Mouse (Mus musculus) liver (tissue): ENCODE data around the gene Klhl23.
A peak's percentile ranks its signal among the peaks of the same experiment; 100 is the strongest.
"Not testable (repeated sequence)": the region's sequence is repeated elsewhere in the genome, so short reads cannot be mapped to it uniquely, and the experiment has no call there.

Source experiments
- DNase-seq: peaks from one replicate; pipeline ENCODE4 v3.0.0-alpha.2; 2020; ENCODE audit warnings: mixed read lengths

Klhl23 gene

DNA sequence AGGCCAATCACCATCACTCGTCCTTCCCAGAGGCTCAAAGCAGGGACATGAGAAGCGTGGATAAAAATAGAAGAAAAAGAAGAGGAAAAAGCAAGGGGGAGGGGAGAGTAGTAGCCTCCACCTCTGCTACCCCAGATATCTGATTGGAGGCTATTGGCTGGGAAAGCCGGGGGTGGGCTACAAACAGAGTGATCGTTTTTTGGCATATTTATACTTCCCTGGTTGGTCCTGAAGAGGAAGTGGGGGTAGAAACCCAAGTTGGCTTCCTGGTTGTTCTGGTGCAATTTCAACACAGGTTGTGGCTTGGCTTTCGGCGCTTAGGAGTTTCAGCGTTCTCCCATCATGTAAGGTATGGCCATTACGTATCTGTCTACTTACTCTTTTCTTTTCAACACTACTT is at the start of gene Klhl23:
TSS of gene Klhl23 (plus strand) at position 234 of the 400 bp plus-strand sequence.
- peak; percentile 63 for DNase-seq

DNA sequence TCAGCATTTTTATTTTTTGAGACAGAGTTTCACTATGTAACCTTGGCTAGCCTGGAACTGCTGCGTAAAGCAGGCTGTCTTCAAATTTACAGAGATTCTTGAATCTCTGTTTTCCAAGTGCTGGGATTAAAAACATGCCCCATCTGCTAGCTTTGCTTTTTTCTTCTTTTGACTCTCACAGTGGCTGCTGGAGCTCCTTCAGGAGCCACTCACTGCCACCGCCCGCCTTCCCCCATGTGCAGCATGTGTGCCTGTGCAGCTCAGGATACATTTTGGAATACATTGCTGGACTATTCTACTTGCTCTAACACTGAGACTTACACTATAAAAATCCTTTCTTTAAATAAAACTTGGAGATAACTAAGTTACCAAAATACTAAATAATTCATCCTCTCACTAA is 48.4 kb upstream of the Klhl23 start:
- no peak for DNase-seq

DNA sequence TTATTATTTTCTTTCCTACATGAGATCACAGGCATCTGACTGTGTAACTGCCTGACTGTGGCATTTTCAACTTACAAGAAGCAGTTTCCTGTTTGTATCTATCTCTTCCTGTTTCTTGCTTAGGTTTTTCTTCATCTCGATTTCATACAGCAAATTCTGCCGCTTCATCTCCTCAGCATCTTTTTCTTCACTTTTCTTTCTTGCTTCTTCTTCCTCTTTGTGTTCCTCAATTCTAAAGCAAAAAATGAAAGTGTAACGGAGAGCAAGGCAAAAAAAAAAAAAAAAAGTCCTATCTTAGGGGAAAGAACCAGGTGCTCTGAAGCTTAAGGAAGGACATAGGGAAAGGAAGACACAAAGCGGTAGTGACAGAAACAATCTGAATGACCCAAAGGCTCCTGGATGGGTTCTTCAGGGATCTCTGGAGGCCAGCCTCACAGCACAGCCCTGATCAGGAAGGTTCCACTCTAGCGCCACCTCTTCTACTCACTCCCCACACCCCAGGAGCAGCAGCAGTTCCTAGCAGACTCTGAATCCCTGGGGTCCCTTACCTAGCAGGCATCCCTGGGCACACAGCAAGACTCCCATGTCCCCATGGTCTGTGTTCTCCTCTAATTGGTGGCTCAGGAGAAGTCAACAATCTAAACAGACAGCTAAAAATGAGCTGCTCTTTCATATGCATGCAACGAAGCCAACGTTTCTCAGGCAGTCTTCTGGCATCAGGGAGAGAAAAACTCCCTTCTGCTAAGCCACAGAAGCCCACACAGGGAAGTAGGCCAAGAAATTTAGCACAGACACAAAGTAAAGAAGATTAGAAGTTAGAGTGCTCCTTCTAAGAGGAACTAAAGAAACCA is 43.5 kb upstream of the Klhl23 start:
- DNase-seq = no peak

DNA sequence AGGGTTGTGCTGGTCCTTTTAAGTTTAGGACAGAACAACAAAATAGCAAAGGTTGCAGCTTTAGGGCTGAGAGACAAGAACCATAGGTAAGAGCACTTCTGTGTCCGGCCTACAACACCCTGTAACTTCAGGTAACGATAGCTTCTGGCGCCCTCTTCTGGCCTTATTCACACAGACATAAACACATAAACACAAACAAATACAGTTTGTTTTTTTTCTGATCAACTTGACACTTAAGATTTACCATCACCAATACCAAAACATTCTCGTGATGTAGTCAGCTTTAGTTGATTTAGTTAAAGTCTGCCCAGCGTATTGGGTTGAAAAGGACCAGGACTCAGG is 42.9 kb upstream of the Klhl23 start:
- DNase-seq = peak; percentile 49

DNA sequence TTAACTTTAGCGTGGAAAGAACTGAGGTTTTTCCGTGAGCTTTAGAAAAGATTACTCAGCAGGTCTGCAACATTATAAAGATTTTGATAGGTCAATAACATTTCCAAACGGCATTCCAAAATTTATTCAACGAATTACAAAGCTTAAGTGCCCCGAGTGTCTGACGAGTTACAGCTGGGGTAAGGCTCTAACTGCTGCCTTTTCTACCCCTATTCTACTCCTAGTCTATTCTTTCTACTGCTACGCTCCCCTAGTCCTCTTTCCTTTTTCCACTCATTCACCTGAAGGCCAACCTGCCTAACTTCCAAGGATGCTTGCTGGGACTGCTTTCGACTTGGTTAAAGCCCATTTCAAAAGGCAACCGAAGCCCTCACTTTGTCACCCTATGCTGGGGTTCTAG is 32.8 kb upstream of the Klhl23 start:
- no peak for DNase-seq

DNA sequence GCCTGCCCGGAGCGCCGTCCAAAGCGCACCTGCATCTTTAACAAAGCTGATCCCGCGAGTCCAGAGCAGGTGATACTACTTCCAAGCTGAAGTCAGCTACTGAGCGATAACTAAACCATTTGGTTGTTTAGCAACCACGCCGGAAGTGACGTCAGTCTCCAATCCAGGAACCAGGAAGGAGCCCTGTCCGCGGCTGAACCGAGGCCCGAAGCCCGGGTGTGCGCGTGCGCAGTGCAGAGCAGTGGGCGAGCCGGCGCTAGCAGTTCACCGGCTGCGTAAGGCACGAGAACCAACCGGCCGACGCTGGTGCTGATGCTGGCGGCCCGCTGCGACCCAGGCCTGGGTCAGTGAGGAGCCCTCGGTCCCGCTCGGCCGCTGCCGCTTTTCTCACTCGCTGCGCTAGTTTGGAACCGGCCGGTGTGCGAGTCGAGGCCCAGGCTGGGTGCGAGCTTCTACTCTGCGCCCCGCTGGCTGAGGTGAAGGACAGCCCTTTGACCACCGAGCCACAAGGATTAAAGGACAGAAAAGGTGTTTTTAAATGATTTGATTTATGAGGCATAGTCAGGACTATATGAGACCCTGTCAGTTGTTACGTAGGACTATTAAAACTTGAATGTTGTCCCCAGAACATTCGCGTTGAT is 32.2 kb upstream of the Klhl23 start, which contains the start of the genes Ccdc173 and Phospho2:
TSS of gene Ccdc173 (minus strand) at position 147 of the 641 bp plus-strand sequence.
TSS of gene Phospho2 (plus strand) at position 195 of the 641 bp plus-strand sequence.
- peak; percentile 99 for DNase-seq

DNA sequence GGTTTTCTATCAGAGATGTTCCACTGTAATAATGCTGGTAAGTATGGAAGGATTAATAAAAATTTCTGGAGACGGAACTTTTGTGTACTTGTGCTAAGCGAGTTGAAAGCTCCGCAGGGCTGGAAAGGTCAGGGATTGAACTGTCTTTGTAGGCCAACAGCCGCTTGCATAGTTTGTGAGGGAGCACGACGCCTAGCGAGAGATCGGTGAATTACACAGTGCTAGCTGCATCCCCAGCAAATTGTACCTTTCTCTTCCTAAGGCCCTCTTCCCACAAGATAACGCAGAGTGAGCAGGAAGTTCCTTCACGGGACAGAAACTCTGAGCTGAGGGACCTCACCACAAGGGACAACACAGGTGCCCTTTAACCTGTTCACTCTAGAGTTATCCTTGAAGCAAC is 31.5 kb upstream of the Klhl23 start:
- peak; percentile 91 for DNase-seq

DNA sequence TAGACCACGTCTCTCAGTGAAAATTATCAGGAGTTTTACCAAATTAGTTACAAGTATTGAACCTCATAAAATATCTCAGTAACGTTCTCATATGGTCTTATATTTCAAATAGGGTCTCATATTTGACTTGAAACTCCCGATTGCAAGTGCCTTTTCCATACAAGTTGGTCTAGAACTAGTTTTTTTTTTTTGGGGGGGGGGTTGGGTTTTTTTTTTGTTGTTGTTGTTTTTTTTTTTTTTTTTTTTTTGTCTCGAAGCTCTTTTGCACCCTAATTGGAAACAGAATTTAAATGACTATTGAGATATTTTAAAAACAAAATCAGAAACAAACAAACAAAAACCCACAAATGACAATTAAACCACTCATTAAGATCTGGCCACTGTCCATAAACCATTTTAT is 31.0 kb upstream of the Klhl23 start:
- DNase-seq = no peak

DNA sequence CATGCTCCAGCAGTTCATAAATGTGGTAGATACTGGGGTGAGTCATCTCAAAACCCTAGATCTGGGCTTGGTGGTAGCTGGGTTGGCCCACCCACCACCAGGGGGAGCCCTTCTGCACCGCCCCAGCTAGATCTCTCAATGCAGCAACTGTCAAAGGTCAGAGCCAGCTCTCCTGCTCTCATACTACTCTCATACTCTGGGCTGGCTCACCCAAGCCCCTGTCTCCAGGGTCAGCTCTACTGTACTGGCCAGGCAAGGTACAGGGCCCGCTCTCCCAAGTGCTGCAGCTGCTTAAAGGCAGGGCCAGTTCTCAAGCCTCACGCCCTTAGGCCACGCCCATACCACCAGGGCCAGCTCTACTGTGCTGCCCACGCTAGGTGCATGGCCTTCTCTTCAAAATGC is 18.8 kb upstream of the Klhl23 start:
- DNase-seq = peak; percentile 84

DNA sequence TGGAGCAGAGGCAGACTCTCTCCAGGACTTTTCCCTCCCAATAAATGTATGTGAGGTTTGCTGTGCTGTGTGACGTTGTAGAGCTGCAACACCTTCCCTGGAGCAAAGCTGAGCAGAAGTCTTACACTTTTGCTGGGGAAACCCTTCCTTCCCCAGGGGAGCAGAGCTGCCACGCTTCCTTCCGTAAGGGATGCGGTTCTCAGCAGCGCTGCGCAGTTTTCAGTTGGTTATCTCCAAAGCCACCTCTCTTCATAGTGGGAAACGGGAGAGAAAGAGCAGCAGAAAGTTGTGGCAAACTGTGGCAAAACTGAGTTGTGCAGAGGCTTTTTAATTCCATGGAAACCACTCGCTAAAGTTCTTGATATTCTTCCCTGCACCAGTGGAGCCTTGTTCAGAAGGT is 18.0 kb upstream of the Klhl23 start:
- no peak for DNase-seq

DNA sequence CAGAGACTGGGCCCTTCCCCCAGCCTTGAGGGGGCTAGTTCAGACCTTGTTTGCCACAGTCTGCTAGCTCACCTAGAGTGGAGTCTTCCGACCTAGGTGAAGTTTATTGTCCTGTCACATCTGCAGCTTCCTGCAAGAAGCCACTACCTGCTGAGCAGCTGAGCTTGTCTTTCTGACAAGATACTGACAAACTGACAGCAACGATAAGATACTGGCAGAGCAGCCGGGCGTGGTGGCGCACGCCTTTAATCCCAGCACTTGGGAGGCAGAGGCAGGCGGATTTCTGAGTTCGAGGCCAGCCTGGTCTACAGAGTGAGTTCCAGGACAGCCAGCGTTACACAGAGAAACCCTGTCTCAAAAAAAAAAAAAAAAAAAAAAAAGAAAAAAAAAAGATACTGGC is 17.1 kb upstream of the Klhl23 start:
- DNase-seq = not testable (repeated sequence)

DNA sequence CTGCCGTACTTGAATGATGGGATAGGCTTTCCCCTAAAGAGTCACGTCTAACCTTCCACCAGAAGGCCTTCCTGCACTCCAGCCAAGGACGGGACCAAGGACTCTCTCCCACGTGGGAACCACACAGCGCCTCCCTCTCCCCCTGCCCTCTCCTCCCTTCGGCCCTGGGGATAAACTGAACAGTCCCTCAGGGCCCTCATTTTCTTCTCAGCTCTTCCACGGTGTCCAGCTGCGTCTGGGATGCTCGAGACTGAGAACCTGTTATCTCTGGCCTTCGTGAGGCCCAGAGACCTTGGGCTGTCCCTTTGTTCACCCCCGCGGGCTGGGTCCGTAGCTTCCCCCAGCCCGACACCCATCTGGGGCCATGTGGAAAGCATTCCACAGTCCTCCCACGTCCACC is 11.6 kb upstream of the Klhl23 start:
- no peak for DNase-seq

DNA sequence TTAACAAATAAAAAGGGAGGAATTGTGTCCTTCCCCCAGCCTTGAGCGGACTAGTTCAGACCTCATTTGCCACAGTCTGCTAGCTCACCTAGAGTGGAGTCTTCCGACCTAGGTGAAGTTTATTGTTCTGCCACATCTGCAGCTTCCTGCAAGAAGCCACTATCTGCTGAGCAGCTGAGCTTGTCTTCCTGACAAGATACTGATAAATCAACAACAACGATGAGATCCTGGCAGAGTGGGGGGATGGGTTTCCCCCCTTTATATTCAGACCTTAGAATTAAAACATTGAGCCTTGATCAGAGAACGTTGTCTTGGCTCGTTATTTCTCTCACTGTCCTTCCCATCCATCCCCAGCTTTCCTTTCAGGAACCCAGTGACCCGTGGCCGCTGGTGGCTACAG is 10.4 kb upstream of the Klhl23 start:
- DNase-seq = not testable (repeated sequence)

DNA sequence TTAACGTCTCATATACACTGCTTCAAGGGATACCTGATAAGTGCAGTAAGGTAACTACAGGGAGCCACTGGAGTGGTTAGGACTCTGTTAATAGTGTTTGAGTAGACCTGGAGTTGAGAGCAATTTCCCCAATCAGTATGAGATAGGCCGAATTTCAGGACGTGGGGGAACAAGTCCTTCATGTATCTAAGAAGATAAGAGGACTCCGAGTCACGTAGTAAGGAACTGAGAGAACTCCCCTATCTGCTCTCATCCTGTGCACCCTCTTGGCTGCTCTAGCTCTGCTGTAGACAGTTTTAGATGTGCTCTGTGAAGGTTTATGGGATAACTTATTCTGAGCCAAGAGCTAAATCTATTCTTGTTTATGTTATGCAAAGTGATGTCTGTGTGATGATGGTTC is 5.2 kb upstream of the Klhl23 start:
- DNase-seq = peak; percentile 41

DNA sequence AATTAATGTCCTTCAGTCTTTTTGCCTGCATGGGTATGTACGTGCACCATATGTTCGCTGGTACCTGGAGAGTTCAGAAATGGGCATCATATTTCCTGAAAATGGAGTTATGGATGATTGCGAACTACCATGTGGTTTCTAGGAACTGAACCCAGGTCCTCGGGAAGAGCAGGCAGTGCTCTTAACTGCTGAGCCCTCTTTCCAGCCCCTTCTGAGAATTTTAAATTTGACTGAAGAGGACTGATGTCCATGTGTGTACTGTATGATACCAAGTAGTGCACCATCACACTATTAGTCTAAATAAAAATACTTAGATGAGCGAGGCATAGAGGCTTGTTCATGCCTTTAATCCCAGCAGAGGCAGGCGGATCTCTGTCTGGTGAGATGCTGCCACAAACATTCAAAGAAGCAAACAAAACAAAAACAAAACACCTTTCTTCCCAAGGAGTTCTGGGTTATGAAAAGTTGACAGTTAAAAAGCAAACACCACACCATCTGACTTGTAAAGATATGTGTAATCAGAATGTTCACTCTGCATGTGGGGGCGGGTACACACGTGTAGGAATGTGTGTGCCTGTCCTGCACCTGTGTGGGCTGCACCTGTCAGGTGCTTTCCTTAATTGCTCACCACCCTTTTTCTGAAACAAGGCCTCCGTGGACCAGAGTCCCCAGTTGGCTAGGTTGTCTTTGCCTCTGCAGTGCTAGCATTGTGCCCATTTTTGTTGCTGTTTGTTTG is 3.2 kb upstream of the Klhl23 start:
- peak; percentile 65 for DNase-seq

DNA sequence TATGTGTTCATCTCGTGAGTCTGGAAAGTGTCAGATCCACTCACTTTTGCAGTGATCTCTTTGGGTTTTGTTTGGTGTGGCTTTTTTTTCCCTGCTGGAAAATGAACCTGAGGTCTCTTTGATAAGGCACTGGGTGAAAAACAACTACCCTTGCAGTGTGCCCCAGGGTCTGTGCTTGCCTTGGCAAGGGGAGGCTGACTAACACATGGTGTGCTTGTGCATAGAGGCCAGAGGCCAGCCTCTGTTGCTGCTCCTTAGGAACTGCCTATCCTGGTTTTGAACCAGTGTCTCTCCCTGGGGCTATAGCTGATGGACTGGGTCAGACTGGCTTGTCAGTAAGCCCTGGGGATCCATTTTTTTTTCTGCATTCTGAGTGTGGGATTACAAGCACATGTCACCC is 1.5 kb upstream of the Klhl23 start:
- DNase-seq = no peak

DNA sequence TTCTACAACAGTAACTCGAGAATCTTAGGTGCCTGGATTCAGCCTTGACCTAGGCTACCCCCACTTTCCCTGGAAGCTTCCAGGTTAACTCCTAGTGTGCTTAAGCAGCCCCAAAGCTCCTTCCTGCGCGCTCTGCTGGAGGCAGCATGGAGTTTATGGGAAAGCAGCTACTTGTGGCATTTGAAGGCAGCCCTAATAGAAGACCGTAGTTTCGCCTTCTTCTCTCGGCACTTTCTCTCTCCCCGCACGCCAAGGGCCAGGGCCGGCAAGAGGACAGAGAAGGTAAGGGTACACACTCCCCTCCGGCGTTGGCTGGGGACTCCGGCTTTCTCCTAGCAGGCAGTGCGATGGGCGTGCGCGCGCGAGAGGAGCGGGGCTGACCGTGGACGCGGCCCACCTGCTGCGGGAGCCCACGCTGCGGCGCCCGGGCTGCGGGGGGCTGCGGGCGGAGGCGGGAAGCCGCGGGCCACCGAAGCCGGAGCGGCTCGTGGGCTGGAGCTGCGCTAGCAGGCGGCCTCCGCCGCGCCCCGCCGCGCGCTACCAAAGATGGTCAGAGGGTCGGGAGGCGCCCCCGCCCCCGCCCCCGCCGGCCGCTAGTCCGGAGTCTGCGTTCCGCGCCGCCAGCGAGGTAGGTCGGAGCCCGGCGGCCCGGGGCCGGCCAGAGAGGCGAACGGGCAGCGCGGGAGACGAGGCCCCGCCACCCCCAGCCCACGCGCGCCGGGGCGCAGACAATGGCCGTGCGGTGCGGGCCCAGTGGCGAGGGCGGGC is 801 bp downstream of the Klhl23 start:
- DNase-seq = peak; percentile 57

DNA sequence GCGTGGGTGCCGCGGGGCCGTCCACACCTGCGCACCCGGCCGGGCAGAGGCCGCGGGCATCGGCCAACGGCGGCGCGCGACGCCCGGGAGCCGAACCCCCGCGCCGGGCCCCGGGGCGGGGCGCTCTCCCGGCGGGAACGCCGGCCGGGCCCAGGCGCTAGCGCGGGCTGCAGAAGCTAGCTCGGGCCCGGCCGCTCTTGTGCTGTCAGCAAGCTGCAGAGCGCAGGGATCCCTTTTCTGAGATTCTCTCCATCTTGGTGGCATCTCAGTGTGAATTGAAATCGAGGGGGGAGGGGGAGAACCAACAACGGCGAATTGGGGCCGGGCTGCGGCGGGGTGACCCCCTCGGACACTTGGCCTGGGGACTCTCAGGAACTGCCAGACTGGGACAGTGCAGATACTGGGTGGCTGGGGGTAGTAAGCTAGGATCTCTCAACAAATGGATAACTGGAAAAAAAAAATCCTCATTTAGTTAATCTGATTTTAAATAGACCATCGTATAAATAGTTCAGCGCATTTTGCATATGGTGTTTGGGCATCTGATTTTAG is 1.5 kb downstream of the Klhl23 start:
- DNase-seq = peak; percentile 67

DNA sequence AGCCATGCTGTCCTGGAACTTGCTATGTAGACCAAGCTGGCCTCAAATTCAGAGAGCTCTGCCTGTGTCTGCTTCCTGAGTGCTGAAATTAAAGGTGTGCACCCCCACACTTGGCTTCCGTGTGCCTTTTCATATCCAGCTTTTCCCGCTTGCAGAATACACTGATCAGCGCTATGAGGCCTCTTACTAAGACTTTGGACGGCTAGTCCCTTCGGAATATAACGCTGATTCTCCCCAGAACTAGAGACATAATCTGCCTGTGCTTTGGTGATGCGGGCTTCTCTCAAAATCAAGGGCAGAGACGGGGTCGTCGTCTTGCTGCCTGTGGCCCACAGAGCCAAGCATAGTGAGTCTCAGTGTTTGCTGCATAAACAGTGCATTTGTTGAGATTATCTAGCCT is 4.2 kb downstream of the Klhl23 start:
- no peak for DNase-seq

DNA sequence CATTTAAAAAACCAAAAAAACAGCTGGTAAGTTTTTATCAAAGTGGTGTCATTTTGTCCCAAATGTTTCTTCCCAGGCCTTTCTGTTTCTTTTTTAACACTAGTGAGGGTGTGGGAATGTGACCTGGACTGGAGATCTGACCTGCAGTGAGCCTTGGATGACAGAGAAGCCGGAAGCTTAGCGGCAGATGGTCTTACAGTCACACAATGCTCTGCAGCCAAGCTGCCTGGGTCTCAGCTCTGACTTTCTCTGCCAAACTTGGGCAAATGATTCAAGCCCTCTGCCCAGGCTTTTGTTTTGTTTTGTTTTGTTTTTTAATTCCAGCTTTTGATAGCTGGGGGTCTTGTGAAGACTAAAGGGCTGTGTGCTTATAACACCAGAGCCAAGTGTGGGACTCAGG is 4.6 kb downstream of the Klhl23 start:
- DNase-seq = no peak

DNA sequence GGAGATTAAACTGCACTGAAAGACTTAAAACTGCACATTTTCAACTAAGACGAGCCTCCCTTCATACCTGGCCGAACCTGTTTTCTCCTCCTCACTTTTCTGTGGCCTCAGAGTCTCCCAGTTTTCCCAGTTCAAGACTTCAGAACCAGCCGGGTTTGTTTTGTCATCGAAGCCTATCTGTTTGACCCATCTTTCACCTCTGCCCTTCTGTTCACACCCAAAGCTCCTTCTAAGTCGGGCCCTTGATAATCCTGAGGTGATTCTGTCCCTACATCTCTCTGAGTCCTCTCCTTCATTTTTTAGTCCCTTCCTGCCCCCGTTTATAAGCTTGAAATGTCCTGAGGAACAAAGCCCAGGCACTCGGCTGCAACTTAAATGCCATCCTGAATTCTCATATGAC is 6.3 kb downstream of the Klhl23 start:
- DNase-seq = no peak

DNA sequence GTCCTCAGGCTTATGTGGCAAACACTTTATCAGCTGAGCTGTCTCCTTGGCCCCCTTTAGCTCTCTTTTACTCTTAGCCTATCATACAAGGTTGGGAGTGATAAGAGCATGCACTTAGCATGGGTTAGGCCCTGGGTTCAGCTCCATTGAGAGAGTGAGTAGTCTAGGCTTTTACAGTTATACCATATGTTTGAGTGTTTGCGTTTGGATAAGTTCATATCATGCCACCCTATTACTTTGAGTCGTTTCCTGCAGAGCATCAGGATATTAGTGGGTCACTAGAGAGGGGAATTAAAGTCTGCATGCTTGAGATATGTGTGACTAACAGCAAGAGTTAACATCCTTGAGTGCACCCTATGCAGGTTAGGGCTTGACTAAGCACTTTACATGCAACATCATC is 7.9 kb downstream of the Klhl23 start:
- DNase-seq = no peak

DNA sequence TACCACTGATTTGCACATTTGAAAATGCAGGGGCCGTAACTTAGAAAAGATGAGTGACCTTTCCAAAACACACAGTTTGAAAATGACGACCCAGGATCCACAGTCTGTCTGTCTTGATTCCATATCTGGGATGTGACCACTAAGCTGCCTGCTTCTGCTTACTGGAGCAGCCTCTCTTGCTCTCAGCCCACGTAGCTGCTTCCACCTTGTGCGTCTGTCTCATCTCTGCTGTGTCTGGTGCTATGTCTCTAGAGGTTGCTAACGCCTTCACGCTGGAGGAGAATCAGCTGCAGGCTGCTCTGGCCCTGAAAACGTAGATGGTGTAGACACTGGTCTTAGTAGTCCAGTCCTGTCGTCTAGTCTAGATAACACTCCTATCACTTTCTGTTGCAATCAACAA is 8.4 kb downstream of the Klhl23 start:
- DNase-seq = no peak
